Mouse (Mus musculus) ES-Bruce4 (cell line): ENCODE measurements at regions not wholly inside any gene's neighbourhood (a gene's known extent, or its start where the extent isn't known, plus 50 kb on each side); places are given as distances from the start of the nearest gene placed in this dataset.

ENCODE experiments used
- H3K27ac ChIP-seq: 2 replicates; pipeline ENCODE4 v1.5.1; 2012; ENCODE audit warnings: low read length, inconsistent platforms; ENCODE audit not compliant: insufficient read depth
- H3K27me3 ChIP-seq: 2 replicates; pipeline ENCODE4 v1.6.1; 2012; ENCODE audit warnings: mild to moderate bottlenecking, low read length, inconsistent platforms; ENCODE audit not compliant: control insufficient read depth, poor library complexity, insufficient read depth, severe bottlenecking
- H3K36me3 ChIP-seq: 2 replicates; pipeline ENCODE4 v1.6.1; 2012; ENCODE audit warnings: inconsistent platforms, mild to moderate bottlenecking, low read length, moderate library complexity; ENCODE audit not compliant: control insufficient read depth, poor library complexity, insufficient read depth, severe bottlenecking
- H3K4me1 ChIP-seq: one replicate; pipeline ENCODE4 v1.8.1; 2011; ENCODE audit warnings: low read length; ENCODE audit not compliant: control insufficient read depth, insufficient read depth
- H3K4me3 ChIP-seq: 2 replicates; pipeline ENCODE4 v1.5.1; 2011; ENCODE audit warnings: low read depth, mild to moderate bottlenecking, low read length
- H3K9ac ChIP-seq: 2 replicates; pipeline ENCODE4 v1.6.1; 2012; ENCODE audit warnings: low read depth, mild to moderate bottlenecking, inconsistent platforms; ENCODE audit not compliant: poor library complexity, severe bottlenecking
- H3K9me3 ChIP-seq: replicated peaks from 2 replicates; pipeline ENCODE4 v1.6.1; 2012; ENCODE audit warnings: mild to moderate bottlenecking, low read length, inconsistent platforms; ENCODE audit not compliant: control insufficient read depth, poor library complexity, insufficient read depth, severe bottlenecking
- CTCF ChIP-seq: IDR thresholded peaks from one replicate; pipeline ENCODE4 v1.8.1; 2011; ENCODE audit warnings: low read depth, low read length
- EP300 ChIP-seq: IDR thresholded peaks from 2 replicates; pipeline ENCODE4 v1.6.1; 2011; ENCODE audit warnings: low read depth, low read length; ENCODE audit not compliant: insufficient read depth
- POLR2A ChIP-seq: IDR thresholded peaks from one replicate; pipeline ENCODE4 v1.8.1; 2011; ENCODE audit warnings: low read length; ENCODE audit not compliant: insufficient read depth

DNA sequence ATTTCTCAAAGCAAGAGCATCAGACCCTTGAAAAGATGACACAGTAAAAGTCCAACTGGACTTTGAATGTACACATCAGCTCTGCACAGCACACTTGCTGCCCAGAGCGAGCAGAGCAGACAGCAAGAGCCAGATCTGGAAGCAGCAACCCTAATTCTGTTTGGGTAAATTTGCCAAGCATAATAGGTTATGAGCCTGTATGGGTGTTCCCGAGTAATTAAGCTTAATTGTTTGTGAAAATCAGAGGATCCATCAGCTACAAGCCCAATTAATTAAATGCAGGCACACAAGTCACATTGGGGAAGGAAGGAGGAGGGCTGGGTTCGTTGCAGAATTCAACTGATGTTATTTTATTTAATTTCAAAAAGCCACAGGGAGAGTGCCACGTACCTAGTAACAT lies 113.9 kb upstream of the Msx2 start:
- Histone ChIP-seq H3K27ac (no peak overlapping the region), H3K9me3 (no peaks in the 10 kb centered on the region; the same call in 1 of the 2 replicates), H3K36me3 (no peaks in the 10 kb centered on the region), H3K9ac (no peak overlapping the region), H3K4me3 (no peak overlapping the region), H3K4me1 (no peaks in the 10 kb centered on the region), H3K27me3 (no peaks in the 10 kb centered on the region)
- TF ChIP-seq CTCF (no peak), POLR2A (no peak), EP300 (no peak)

DNA sequence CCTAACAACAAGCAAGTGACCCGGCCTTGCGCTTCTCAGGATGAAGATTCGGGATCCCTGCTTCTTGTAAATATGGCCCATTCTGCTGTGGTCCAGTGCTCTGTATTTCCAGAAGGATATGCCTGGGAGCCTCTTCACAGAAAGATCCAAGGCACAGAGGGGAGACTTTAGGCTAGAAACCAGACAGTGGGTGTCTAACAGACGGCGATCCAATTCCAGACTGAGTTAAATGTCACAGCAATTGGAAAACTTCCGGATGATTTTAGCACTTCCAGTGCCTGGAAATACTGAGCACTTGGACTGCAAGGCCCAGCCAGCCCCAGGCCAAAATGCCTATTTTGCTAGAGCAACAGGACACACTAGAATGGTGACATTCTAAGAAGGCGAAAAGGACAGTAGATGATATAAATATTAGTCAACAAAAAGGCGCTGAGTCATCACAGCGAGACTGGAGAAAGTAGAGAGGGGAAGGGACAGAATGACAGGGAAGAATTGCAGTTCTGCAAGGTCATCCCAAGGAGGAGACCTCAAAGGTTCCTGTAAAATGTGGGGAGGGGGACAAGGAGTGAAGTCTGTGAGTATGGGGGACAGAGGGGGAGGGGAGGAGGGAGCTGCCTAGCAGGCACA lies 111.7 kb upstream of the Msx2 start:
- H3K36me3 ChIP-seq = no peaks in the 10 kb centered on the region
- H3K9ac ChIP-seq = no peak overlapping the region
- H3K4me1 ChIP-seq = no peaks in the 10 kb centered on the region
- no peak overlapping the region for H3K4me3 ChIP-seq
- no peak overlapping the region for H3K27ac ChIP-seq
- no peaks in the 10 kb centered on the region; the same call in 1 of the 2 replicates for H3K27me3 ChIP-seq
- TF ChIP-seq POLR2A (no peak), EP300 (no peak), CTCF (no peak)
- H3K9me3 ChIP-seq = no peaks in the 10 kb centered on the region; the same call in none of the 2 replicates

DNA sequence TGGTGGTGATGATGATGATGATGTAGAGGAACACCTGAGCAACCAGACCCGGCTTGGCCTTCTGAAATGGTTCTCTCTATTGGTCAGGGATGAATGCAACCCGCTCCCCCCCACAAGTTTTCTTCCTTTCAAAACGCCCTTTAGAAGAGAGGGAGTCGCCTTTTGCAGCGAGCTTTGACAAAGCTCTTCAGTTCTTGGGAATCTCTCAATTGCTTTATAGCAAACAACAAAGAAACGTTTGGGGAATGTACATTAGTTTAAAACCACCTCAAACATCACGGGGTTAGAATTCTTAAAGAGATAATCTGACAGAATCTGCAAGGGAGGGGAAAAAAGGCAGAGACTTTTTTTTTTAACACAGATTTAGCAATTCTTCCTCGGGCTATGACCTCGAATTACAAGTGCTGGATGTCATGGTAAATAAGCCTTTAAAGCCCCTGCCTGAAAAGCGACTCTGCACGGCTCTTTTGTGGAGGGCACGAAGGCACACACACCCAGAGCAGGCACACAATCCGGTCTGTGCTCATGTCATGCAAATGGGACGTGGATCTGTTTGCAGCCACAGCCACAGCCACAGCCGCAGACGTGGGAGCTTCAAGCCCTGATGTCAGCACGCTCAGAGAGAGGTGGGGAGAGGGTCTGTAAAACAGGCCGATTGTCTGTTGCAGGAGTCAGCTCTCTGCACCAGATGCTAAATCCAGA lies 81.2 kb upstream of the Msx2 start:
- no peaks in the 10 kb centered on the region for H3K27me3 ChIP-seq
- no peak overlapping the region for H3K27ac ChIP-seq
- no peak overlapping the region for H3K9ac ChIP-seq
- TF ChIP-seq EP300 (no peak), CTCF (no peak), POLR2A (no peak)
- no peaks in the 10 kb centered on the region for H3K9me3 ChIP-seq
- no peaks in the 10 kb centered on the region for H3K36me3 ChIP-seq
- no peak overlapping the region for H3K4me3 ChIP-seq
- no peaks in the 10 kb centered on the region for H3K4me1 ChIP-seq

DNA sequence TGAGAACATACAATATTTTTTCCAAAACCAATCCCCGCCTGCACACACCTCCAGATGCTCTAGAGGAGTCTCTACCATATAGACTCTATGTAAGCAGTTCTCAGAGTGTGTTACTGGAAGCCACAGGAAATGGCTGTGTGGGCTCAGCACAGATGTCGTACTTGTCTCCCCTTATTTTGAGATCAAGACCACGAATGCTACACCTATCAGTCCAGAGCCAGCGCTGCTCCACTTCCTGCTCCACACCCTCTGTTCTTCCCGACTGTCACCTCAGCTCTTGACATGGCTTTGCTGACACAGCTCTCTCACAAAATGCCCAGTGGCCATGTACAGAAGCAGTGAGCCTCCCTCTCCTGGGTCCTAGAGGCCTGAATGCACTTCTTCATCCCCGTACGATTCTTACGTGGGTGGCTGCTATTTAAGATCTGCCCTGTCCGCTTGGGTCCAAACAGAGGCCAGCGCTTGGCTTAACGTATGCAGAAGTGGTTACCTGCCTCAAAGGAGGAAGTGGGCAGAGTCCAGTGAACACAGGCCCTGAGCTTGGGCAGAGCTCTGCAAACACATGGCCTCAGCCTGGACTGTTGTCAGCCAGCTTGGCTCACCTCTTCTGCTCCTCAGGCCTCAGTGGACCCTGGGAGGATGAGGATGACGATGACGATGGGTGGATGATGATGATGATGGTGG lies 80.5 kb upstream of the Msx2 start:
- H3K4me3 ChIP-seq = no peak overlapping the region
- H3K27me3 ChIP-seq = no peaks in the 10 kb centered on the region
- TF ChIP-seq EP300 (no peak), POLR2A (no peak), CTCF (no peak)
- H3K36me3 ChIP-seq = no peaks in the 10 kb centered on the region
- no peak overlapping the region for H3K9ac ChIP-seq
- H3K27ac ChIP-seq = no peak overlapping the region
- no peaks in the 10 kb centered on the region for H3K9me3 ChIP-seq
- no peaks in the 10 kb centered on the region for H3K4me1 ChIP-seq

DNA sequence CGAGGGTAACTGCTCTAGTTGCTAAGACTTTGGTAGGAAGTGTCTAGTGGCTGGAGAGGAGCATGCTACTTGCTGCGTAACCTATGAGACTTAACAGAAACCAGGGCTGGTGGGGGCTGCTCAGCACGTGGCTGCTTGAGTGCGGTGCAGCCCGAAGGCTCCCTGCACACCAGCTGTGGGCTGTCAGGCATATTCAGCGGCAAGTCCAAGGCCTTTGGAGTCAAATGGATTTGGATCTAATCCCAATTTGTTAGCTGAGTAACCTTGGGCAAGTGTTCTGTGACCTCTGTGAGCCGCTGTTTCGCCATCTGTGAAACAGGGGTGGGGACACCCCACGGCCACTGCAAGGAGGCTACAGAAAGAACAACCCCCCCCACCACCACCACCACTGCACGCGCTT lies 75.5 kb upstream of the Msx2 start:
- no peaks in the 10 kb centered on the region; the same call in 1 of the 2 replicates for H3K27me3 ChIP-seq

DNA sequence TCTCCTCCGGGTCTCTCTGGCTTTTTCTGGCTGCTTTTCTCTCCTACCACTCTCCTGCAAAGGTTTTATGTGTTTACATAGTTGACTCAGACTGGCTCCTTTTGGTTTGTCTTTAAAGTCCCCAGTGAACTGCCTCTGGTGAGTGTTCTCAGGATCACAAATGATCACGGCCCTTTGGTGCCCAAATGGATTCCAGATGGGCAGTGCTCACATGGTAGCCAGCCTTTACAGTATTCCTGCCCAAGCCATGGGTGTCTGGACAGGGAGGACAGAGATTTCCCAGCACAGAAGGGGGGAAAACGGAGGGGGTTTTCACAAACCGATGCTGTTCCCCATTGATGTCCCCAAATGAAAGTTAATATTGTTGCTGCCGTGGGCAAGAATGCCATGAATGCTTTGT lies 70.4 kb upstream of the Msx2 start:
- H3K4me1 ChIP-seq = no peaks in the 10 kb centered on the region
- H3K4me3 ChIP-seq = no peak overlapping the region
- no peak overlapping the region for H3K9ac ChIP-seq
- no peaks in the 10 kb centered on the region for H3K9me3 ChIP-seq
- no peaks in the 10 kb centered on the region; the same call in 1 of the 2 replicates for H3K27me3 ChIP-seq
- no peak for TF ChIP-seq POLR2A
- H3K36me3 ChIP-seq = no peaks in the 10 kb centered on the region
- no peak overlapping the region for H3K27ac ChIP-seq

More for the DNA sequence above, 75.5 kb upstream of the Msx2 start:
- no peak overlapping the region for H3K9ac ChIP-seq
- no peaks in the 10 kb centered on the region for H3K9me3 ChIP-seq
- H3K27ac ChIP-seq = no peak overlapping the region
- H3K4me3 ChIP-seq = no peak overlapping the region
- H3K36me3 ChIP-seq = no peaks in the 10 kb centered on the region
- no peaks in the 10 kb centered on the region for H3K4me1 ChIP-seq
- no peak for TF ChIP-seq EP300
- no peak for TF ChIP-seq CTCF
- TF ChIP-seq POLR2A = no peak
